Mouse (Mus musculus) mature B cell (primary cell): ENCODE results near the gene Map9.
"Not testable (repeated sequence)": the region's sequence is repeated elsewhere in the genome, so short reads cannot be mapped to it uniquely, and the experiment has no call there.

Experiments used
- in situ Hi-C: fragments of 300-500 bp; cut with MboI; formaldehyde crosslinking; loops from 2 replicates; pipeline ENCODE4 v1.14.3; 2019

The Map9 gene

DNA sequence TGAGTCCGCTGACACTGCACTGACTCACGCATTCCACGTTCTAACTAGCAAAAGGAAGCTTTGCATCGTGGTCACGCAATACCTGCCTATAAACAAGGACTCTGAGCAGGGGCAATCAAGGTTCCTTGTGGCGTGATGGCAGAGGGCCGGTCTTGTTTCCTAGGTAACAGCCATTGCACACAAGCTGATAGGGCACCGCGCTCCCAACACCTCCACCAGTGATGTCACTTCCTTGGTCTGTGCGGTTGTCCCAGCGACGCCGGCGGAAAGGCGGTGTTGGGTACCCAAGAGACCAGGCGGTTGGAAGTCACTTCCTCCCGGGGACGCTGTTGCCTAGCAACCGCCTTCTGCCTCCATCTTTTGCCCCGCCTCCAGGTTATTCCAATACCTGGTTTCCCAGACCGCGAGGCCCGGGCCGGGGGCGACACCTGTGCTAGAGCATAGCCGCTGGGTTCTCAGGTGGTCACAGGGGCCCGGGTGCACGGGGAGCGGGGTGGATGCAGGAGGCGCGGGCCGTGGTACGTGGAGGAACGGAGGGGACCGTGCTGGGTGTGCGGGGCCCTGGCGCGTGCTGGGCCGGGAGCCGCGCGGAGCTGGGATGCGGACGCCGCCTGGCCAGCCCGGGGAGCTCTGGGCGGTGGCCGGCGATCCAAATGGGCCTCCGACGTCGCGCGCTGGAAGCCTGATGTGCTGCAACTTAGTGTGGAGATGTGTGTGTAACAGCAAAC lies at the start of gene Map9:
Gene Map9 (plus strand): TSS at position 248 of the 728 bp plus-strand sequence.
- in situ Hi-C loops = loop anchor here (25.0 kb wide), 2 partner anchors 421 to 704 kb away; partner anchors contain the start of genes Ctso and Plrg1

DNA sequence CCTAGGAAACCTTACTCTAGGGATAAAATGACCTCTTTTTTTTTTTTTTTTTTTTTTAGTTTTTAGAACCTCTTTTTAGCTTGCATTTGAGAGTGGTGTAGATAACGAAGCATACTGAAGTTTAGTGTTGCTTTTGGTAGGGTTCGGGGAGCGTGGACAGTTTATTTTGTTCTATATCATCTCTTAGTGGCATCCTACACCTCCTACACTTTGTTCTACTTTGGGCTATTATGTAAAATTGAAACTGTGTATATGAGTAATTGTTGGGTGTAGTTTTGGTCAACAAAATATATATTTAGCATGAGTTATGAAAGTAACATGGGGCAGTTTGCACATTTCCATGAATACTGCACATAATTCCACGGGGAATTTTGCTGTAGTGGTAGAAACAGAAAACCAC lies 42.1 kb upstream of the Map9 start:
- in situ Hi-C loops = no loop called here

DNA sequence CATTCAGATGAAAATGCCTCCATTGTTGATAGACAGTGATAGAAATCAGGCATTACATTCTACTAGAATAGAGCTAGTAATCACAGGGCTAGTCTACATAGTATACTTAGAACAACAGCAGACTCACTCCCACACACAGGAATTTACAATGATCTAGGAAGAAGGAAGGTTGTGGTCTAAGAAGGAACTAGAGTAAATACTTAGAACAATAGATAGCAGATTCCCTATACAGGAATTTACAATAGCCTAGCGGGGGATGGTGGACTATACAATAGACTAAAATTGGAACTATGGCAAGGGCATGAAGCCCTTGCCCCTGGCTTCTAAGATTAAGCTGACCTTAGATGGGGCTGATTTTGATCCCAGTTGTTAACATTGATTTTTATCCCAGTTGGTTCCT lies 31.1 kb upstream of the Map9 start:
- in situ Hi-C loops = not testable (repeated sequence)

DNA sequence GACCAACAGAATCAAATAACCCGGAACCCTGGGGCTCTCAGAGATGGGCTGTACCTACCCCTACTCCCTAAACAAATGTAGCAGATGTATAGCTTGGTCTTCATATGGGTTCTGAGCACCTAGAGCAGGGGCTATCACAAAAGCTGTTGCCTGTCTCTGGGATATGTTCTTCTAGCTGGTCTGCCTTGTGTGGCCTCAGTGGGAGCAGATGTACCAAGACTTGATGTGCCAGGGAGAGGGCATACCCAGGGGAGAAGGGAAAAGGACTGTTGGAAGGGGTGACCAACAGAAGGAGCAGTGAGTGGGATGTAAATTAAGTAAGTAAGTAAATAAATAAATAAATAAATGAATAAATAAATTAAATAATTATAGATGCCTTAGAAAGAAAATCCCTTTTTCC lies 25.8 kb upstream of the Map9 start:
- in situ Hi-C loops = no loop called here

DNA sequence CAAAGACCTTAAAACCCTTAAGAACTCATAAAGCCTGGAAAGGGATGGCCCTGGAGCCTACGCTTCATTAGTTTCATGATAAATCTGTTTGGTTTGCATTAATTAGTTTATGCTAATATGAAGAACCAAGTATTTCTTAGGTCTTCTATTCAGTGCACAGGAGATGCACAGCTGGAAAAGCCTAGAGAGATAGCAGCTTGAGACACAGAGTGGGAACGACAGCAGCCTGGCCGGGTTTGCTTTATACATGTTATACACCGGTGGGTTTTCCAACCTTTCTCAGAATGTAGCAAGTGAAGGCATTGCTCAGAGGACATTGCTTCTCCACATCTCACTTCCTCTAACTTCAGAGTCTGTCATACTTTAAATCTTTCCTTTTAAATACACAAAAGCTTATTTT lies 25.3 kb upstream of the Map9 start:
- in situ Hi-C loops = no loop called here

DNA sequence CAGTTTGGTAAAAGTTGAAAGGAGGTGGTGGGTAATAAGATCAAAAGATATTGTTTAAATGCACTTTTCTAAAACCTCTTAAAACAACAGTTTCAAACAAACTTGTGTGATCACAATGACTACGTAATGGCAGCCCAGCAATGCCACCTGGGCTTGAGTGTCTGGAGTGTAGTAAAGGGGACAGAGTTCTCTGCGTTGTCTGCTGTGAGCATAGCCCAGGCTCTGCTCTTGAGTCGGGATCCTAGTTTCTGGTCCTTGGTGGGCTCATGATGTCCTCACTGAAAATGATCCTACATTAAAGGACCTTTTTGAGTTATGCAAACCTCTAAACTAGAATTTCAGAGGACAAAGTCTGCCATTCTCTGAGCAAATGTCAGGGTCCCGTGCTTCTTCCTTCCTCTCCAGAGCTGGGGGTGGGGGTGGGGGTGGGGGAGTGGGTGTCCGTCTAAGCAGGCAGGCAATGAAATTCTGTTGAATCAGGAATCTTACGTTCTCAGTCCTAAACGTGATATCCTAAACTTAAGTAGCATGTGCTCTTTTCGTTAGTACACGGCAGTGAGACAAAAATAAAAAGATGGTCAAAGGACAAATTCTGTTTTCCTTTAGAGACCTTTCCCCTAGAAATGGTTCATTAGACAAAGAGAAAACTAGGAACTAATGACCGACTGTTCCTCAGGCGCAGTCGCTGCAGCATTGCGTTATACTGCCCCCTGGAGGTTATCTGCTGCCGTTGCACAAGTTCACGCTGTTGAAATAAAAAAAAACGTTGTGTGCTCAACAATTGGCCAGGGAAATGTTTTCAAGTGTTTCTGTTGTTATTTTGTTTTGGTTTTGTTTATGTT lies 24.5 kb upstream of the Map9 start:
- in situ Hi-C loops = no loop called here

DNA sequence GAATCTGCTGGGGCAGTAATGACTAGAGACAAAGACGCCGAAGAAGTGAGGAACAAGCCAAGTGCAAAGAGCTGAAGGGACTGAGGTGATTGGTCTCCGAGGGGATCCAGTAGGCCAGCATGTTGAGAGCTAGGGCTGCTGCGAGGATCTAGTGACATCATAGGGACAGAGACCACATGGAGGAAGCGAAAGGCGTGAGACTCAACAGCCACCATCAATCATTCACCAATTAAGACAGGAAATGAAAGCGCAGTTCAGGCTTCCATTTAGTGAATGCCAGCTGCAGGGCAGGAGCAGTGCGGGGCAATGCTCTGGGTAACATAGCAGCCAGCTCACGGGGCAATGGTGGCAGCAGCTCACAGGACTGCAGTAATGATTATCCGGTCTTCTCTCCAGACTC lies 17.7 kb upstream of the Map9 start:
- in situ Hi-C loops = no loop called here

DNA sequence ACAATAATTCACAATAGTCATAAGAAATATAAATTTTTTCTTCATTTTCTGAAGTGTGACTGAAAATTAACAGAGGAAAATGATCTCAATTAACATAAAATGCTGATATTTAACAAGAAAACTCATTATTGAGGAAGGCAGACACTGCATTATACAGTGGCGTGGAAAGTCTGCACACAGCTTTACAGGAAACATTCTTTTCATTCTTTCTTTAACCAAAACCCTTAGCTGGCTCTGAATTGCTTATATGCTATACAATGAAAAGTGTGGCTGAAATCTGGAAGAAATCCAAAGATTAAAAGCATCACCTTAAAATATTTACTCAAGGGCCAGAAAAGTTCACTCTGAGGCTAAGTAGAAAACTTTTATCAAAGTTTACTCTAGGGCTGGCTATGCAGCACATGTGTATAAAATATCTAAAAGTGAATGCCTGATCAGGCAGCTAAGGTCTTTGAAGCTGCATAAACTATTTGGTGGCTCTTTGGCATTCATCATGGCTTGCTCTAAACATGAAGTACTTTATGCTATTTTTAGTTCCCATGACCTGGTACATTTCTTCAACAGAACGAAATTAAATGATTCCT lies 9.5 kb upstream of the Map9 start:
- in situ Hi-C loops = no loop called here

DNA sequence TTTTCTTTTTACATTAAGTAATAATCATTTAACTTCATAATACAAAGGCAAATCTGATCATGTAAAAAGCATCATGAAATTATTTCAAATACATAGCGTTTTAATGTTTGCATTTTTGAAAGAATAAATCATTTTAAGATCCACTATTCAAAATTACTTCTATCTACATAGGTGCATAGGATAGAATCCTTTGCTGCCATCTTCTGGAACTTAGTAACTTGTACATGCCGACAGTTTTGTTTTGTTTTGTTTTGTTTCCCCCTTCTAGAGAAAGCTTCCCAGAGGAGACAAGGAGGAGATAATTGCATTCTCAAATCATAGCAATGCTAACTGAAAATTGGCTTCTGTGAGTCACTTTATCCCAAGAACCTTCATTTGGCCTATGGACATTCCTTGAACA lies 7.5 kb upstream of the Map9 start:
- in situ Hi-C loops = loop anchor here (25.0 kb wide), 2 partner anchors 413 to 712 kb away; partner anchors contain the start of genes Ctso and Plrg1

DNA sequence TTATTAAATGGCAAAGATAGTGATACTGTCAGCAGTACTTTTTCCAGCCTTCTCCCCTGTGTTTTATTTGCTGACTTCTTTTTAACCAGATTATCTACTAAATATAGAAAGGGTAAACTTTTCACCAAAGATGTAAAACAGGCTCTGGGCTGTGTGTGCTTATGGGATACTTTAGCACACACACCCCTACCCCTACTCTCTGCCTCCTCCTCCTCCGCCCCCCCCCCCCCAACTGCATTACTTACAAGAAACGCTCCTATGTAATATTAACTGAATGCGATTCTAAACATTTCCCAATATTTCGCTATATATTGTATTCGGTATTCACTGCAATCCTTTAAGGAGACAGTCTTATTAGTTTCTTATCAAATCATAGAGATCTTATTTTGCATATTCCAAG lies 504 bp upstream of the Map9 start:
- in situ Hi-C loops = loop anchor here (25.0 kb wide), 2 partner anchors 420 to 705 kb away; partner anchors contain the start of genes Ctso and Plrg1

DNA sequence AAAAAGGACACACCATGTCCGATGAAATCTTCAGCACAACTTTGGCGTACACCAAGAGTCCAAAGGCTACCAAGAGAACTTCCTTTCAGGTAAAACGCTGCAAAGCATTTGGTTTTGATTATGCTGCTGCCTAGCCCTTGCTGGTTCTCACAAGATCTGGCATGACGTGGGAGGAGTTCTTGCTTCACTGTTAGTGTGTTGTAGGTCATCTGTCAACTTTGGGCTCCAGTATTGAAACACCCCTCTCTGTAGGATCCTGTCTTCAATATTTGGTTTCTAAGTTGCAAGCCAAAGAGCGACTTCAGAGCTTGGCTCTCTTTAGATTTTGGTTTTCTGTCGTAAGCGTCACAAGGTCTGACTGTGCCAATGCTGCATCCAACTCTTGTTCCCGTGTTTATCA lies 1.2 kb downstream of the Map9 start:
- in situ Hi-C loops = loop anchor here (25.0 kb wide), 2 partner anchors 422 to 703 kb away; partner anchors contain the start of genes Ctso and Plrg1

DNA sequence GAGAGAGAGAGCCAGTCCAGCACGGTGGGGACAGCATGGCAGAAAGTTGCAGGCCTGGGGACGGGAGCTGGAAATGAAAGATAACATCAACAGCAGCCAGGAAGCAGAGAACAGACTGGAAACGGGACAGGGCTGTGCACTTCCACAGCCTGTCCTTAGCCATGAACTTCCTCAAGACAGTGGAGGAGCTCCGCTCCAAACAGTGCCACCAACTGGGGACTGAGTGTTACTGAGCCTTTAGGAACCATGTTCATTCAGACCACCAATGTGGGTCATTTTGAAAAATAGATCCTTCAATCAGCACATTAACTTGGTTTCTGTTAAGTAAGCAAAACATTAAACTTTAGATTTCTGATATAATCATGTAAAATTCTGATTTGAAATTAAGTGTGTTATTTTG lies 4.6 kb downstream of the Map9 start:
- in situ Hi-C loops = loop anchor here (25.0 kb wide), 2 partner anchors 425 to 700 kb away; partner anchors contain the start of genes Ctso and Plrg1

DNA sequence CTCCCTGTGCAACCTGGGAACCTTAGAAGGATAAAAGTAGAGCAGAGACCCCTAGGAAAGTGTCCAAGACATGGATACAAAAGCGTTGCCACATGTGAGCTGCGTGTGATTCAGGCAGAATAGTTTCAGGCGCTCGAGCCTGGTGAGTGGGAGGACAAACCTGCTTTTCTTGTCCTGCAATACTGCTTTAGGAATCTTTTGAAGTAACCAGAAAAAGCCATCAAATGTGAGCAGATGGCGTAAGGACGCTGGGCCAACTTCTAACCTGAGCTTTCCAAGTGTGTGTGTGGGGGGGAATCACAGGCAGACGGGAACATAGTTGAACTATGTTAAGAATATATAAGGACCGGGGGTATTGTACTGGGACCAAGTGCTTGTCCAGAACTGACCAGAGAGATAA lies 6.7 kb downstream of the Map9 start:
- in situ Hi-C loops = loop anchor here (25.0 kb wide), 2 partner anchors 427 to 698 kb away; partner anchors contain the start of genes Ctso and Plrg1

DNA sequence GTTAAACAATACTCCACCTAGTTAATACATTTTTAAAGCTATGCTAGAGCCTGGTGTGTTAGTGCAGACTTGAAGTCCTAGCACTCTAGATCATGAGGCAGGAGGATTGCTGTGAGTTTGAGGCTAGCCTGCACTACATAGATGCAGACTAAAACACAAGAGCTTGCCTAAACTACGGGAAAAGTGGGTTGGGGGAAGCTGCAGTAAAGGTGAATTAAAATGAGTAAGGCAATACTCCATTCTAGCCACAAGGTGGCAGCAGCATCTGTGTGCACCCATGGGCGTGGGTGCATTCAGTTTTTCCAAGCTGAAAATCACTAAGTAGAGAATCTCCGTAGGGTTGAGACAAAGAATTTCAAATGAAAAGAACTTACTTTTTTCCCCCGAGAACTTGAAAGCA lies 7.1 kb downstream of the Map9 start:
- in situ Hi-C loops = loop anchor here (25.0 kb wide), 2 partner anchors 428 to 697 kb away; partner anchors contain the start of genes Ctso and Plrg1

DNA sequence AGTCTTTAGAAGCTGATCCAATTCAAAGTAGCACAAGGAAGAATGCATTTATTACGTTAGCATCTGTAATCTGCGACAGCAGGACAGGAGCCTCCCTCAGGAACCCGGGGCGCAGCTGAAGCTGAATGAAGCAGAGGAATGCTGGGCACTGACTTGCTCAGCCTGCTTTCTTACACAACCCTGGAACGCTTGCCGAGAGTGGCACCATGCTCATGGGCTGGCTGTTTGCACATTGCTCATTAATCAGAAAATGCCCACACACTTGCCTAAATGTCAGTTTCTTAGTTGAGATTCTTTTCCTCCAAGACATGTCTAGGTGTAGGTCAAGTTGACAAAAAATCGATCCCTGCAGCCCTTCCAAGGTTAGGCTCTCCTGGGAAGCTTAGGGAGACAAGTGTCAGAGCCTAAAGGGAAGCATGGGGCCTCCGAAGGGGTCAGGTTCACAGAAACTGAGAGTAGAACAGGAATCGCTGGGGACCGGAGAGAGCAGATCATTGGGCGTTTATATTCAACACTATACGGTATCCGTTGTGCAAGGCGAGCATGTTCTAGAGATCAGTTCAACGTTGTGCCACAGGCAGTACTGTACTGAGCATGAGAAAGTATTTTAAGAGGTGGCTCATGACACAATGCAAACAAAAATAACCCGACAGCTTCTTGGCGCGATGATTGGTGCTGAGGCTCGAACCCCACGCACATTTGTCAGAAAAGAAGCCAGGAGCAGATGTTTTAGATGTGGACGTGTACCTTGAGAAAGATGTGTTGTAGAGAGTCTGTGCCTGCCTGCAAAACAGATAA lies 11.4 kb downstream of the Map9 start:
- in situ Hi-C loops = loop anchor here (25.0 kb wide), 2 partner anchors 432 to 693 kb away; partner anchors contain the start of genes Ctso and Plrg1

DNA sequence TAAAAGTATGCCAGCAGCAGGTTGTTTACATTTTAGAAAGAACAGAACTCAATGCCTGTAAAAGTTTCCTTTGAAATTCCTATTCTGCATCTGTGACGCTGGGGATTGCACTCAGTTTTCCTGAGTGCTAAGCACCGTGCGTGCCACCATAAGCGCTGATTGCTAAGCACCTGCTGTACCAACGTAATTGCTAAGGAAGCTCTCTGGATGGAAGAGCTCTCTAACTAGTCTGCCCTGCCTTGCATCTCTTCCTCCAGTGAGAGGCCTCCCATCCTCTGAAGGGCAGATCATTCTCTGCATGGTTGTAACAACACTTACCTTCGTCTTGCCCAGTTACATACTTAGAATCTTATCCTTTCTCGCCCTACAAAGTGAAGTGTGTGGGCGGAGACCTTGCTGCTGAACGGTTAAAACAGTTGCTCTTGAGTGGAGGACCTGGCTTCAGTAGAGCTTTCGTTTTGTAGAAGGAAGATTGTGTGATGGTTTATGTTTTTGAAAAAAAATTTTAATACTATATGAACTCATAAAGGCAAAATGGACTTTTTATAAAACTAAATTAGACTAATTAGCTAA lies 12.7 kb downstream of the Map9 start:
- in situ Hi-C loops = loop anchor here (25.0 kb wide), 2 partner anchors 433 to 692 kb away; partner anchors contain the start of genes Ctso and Plrg1

DNA sequence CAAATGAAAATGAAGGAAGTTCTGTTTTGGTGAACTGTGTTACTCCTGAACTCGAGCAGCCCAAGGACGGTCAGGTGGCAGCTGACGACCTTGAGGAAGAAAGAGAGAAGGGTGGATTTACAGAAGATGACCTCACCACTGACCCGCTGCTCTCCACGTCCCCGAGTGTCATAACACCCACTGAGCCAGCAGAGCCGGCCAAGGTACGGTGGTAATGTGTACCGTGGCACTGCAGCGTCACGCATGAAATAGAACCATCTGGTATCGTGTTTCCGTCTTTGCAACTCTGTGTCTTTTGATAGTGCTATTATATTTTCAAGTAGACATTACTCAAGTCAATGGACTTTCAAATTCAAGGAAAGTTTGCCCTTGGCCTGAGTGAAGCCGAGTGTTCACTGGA lies 19.1 kb downstream of the Map9 start:
- in situ Hi-C loops = no loop called here

DNA sequence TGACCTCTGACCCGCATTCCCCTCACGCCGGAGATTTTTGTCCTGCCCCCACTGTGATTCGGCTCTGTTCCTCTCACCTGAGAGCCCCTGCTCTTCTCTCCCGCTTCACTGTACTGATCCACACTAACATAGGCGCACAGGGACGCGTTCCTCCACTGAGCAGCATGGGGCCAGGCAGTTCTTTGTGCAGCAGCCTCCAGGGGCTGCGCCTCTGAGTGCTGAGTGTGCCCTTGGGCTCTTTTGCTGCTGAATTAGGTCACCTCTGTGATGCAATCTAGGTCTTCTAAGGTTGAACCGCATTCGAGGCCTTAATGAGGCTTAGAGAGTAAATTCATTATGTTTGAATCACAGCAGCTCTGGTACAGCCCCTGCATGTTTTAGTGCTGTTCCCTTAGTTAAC lies 24.5 kb downstream of the Map9 start:
- in situ Hi-C loops = no loop called here

DNA sequence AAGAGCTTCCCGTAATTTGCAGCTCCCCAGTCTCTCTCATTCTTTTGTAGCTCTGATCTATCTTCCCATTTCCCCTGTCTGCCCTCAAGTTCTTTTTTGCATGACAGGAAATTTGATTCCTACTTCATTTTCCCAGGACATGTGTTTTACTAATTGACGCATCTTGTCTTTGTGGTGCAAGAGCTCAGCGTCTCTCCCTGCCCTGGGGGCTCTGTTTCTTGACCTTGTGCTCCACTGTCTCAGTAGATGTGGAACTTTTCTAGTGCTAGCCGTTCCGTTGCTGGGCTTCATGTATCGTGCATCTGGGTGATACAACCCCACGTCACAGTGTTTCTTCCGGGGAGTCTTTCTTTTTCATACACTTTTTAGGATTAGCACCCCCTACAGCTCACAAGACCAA lies 27.2 kb downstream of the Map9 start:
- in situ Hi-C loops = no loop called here

DNA sequence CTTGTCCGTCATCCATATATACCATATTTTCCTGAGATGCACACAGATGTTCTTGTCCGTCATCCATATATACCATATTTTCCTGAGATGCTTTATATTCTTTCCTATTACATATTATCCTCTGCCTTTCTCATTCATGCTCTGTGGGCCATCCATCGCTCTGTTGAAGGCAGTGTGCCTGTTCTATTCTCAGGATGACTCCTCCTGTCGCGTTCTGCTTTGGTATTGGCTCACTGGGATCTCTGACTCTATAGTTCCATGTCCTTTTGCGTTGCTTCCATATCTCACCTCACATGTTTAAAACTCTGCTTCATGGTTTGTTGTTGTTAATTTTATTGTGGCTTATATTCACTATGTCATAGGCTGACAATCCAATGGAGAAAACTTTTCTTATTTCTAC lies 48.0 kb downstream of the Map9 start:
- in situ Hi-C loops = no loop called here

DNA sequence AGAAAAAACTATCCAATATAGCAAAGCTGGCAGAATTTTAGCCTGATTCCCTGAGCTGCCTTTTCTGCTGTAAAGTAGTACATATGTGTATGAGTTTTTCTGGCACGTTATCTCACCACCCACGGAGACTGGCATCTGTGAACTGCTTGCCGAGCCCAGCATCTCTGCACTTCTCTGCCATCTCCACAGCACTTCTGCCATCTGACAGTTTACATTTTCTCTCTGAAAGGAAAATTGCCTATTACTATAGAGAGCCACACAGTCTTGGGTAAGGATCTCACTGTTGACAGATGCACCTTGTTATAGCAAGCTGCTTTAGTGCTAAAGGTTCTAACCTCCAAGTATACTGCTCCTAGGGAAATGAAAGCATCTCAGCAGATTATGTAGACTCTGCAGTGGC lies 48.5 kb downstream of the Map9 start:
- in situ Hi-C loops = no loop called here
